Mouse (Mus musculus) stomach, postnatal 0 days (tissue): ENCODE results near the gene Dlg1.

Source experiments
- CTCF ChIP-seq: IDR thresholded peaks from 2 replicates; pipeline ENCODE4 v1.5.1; 2016; ENCODE audit warnings: antibody characterized with exemption, low read depth, mild to moderate bottlenecking, moderate library complexity
- EP300 ChIP-seq: optimal IDR thresholded peaks from 2 replicates; pipeline ENCODE3; 2016; ENCODE audit warnings: antibody characterized with exemption

- TF ChIP-seq CTCF (no peak), EP300 (no peak)
Observed at GRCm38 (mm10) chr16:31631046-31631445, 32.2 kb upstream of the Dlg1 start.
